Mouse (Mus musculus) thymus, postnatal 4 days (tissue): Measurements from ENCODE around the gene Igll1.
A peak's percentile ranks its signal among the peaks of the same experiment; 100 is the strongest.

Source experiments
- DNase-seq: peaks from one replicate; pipeline ENCODE4 v3.0.0; 2021

Igll1 gene

DNA sequence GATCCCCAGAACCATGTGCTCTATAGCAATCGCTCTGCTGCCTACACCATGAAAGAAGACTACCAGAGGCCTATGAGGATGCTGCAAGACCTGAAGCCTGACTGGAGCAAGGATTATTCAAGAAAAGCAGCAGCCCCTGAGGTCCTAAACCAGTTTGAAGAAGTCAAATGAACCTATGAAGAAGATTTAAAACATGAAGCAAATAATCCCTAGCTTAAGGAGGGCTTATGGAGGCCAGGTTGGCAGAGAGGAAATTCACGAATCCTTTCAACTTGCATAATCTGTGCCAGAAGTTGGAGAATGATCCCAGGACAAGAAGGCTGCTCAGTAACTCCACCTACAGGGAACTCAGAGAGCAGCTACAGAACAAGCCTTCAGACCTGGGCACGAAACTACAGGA lies 11.4 kb downstream of the Igll1 start:
- DNase-seq: no peak

DNA sequence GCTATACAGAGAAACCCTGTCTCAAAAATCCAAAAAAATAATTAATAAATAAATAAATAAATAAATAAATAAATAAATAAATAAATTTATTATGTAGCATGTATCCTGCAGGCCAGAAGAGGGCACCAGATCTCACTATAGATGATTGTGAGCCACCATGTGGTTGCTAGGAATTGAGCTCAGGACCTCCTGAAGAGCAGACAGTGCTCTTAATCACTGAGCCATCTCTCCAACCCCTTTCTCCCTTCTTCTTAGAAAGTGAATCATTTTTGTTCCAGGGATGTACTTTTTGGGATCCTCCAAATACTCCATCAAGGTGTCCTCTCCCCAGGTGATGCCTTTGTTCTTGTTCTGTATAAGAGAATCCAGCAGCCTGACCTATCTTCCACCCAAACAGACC lies 14.6 kb downstream of the Igll1 start:
- no peak for DNase-seq

DNA sequence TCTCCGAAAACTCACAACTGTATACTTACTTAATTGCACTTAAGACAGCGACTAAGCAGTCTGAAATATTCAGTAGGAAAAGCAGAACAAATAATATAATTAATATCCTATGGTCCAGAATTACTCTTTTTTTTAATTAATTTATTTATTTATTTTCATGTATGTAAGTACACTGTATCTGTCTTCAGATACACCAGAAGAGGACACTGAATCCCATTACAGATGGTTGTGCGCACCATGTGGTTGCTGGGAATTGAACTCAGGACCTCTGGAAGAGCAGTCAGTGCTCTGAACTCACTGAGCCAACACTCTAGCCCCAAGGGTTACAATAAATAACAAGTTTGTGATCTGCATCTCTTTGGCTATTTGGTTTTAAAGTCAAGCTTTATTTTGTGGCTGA lies 34.1 kb downstream of the Igll1 start:
- DNase-seq: no peak

DNA sequence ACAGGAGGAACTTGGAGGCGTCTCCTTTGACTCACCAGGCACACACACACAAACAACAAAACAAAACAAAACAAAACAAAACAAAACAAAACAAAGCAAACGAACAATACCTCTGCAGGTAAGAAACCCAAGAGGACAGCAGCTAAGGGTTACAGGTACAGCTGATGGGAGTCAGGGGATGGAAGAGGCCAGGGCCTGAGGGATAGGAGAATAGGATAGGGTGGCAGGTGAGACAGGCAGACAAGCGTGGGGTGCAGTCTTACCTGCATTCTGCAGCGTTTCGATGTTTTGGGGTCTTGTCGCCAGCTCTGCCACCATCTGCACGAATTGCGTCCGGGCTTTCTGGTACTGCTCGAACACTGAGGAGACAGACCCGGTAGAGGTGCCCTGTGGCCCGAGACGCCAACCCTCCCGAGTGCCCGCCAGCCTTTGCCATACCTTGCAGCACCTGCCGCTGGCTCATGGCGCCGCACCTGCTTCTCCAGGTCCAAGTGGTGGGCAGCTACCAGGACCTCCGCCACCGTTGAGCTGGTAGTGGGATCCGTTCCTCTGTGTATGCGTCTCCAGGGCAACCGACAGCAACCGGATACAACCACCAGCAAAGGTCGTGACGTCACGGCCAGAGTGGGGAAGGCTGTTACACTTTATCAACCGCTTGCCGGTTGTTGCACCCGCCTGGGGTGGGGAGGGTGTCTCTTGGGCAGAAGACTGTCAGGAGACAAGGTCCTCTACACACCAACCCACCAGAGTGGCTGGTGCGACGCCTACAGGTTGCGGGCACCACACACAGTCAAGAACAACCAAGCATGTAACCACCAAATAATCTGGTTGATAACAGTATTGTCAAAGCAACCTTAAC lies 34.8 kb downstream of the Igll1 start, which contains the start of gene Spag6l:
TSS of gene Spag6l (minus strand) at position 700 of the 859 bp plus-strand sequence.
- peak; percentile 88 for DNase-seq

DNA sequence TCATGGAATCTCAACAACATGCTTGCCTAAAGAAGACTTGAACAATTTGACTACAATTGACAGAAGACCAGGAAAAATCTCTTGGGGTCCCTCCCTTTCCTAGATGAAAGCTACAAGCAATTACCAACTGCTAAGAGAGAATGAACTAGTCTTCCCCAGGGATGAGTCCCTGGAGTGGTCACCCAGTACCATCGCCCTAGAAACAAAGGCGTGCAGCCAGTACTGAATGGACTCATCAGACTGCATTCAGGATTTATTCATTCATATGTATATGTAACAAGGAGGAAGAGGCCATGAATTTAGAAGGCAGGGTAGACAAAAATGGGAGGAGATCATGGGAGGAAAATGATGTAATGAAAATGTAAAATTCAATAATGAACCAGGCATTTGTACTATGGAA lies 37.6 kb downstream of the Igll1 start:
- no peak for DNase-seq

DNA sequence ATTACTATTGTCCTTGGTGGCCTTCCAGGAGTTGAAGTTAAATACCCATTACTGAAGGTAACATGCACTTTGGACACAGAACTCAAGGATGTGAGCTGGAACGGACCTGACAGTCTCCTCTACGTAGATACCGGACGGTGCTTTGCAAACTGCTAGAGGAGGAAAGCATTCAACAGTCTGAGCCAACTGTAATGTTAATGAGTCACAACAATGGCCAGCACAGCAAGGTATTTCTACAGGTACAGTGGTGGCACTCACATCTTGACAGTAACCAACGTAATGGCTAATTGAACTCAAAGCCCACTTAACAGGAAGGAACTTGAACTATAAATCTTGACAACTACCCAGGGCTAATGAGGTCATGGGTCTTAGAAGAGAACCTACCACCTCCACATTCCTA lies 38.3 kb downstream of the Igll1 start:
- DNase-seq: no peak
